Mouse (Mus musculus) limb, embryonic 10.5 days (tissue): Measurements from ENCODE around the gene B4galnt4. TPM values are rescaled to one million over a fixed set of nuclear protein-coding genes. Genes with fewer than 3 reads are reported as not detected.

ENCODE experiments used
- DNase-seq: peaks from one replicate; pipeline ENCODE4 v3.0.0-alpha.2; 2017; ENCODE audit warnings: low spot score
- H3K27ac ChIP-seq: fragments of 300-500 bp; sonication (generic); 2 replicates; pipeline ENCODE4 v1.5.1; 2016; ENCODE audit warnings: mild to moderate bottlenecking
- H3K27me3 ChIP-seq: fragments of 300-500 bp; sonication (generic); 2 replicates; pipeline ENCODE4 v1.6.1; 2016; ENCODE audit warnings: low read depth, mild to moderate bottlenecking; ENCODE audit not compliant: poor library complexity, severe bottlenecking
- H3K36me3 ChIP-seq: fragments of 300-500 bp; sonication (generic); 2 replicates; pipeline ENCODE4 v1.6.1; 2016; ENCODE audit warnings: mild to moderate bottlenecking, moderate library complexity
- H3K4me1 ChIP-seq: fragments of 300-500 bp; sonication (generic); 2 replicates; pipeline ENCODE4 v1.6.1; 2016
- H3K4me3 ChIP-seq: fragments of 300-500 bp; sonication (generic); 2 replicates; pipeline ENCODE4 v1.5.1; 2016; ENCODE audit warnings: mild to moderate bottlenecking, moderate library complexity
- H3K9me3 ChIP-seq: fragments of 300-500 bp; sonication (generic); replicated peaks from 2 replicates; pipeline ENCODE4 v1.6.1; 2016; ENCODE audit warnings: mild to moderate bottlenecking
- WGBS: fragments of 180-500 bp; shearing (Covaris S2); methylation state at CpG from one replicate; pipeline ENCODE4 v1.1.7; 2016; 5-methylcytosine and 5-hydroxymethylcytosine counted together
- polyA plus RNA-seq: library from polyadenylated mRNA; unstranded; fragments of >200 nt; fragmentation: Nextera tagmentation; extraction: Ambion mirVana; gene quantifications from 2 replicates; pipeline ENCODE4 v1.2.1, GENCODE M21; 2016

The B4galnt4 gene
- polyA plus RNA-seq, 1 experiment from 2014 or later = 30.7 TPM

GRCm38 (mm10) chr7:141048226-141049218 is 12.4 kb upstream of the B4galnt4 start:
- Histone ChIP-seq H3K4me1 (peaks cover 21% of the 10 kb centered on the region), H3K27me3 (no peaks in the 10 kb centered on the region), H3K4me3 (peak overlapping the region; percentile 48), H3K9me3 (no peaks in the 10 kb centered on the region), H3K27ac (peak overlapping the region; percentile 57; the same call in 1 of the 2 replicates), H3K36me3 (no peaks in the 10 kb centered on the region)
- 14% methylated on average over 21 of the region's 21 CpGs for WGBS
- DNase-seq = peak; percentile 97

GRCm38 (mm10) chr7:141049326-141049725 is 11.6 kb upstream of the B4galnt4 start:
- DNase-seq = no peak
- Histone ChIP-seq H3K27me3 (no peaks in the 10 kb centered on the region), H3K36me3 (no peaks in the 10 kb centered on the region), H3K9me3 (no peaks in the 10 kb centered on the region), H3K27ac (no peak overlapping the region), H3K4me3 (no peak overlapping the region), H3K4me1 (peaks cover 21% of the 10 kb centered on the region)
- WGBS = 88% methylated on average over 2 of the region's 2 CpGs

- DNase-seq = no peak
- H3K4me3 ChIP-seq = no peak overlapping the region
- 0 out of 2 replicates have a peak, but pooled peaks cover 4% of the 10 kb centered on the region for H3K36me3 ChIP-seq
- 0 out of 2 replicates have a peak, but pooled peaks cover under 1% of the 10 kb centered on the region for H3K9me3 ChIP-seq
- H3K27me3 ChIP-seq = no peaks in the 10 kb centered on the region
- peaks cover 21% of the 10 kb centered on the region for H3K4me1 ChIP-seq
- WGBS = 68% methylated on average over 17 of the region's 17 CpGs
- no peak overlapping the region for H3K27ac ChIP-seq
Observed at GRCm38 (mm10) chr7:141051060-141051685, 9.7 kb upstream of the B4galnt4 start.

DNA sequence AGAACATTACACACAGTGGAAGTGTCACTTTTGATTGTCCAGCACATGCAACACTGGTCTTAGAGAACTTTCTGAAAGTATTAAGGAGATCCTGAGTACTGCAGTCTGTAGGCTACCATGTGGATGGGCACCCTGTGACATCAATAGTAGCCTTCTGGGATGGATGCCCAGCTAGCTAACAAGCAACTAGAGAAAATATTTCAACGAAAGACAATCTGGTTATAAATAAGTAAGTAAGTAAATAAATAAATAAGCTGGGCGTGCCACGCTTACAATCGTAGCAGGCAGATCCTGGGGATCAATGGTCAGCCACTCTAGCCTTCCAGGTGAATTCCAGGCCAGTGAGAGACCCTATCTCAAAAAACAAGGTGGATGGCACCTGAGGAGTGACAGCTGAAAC is 8.9 kb upstream of the B4galnt4 start:
- DNase-seq = no peak
- no peak overlapping the region for H3K27ac ChIP-seq
- H3K4me1 ChIP-seq = peaks cover 18% of the 10 kb centered on the region
- H3K9me3 ChIP-seq = 0 out of 2 replicates have a peak, but pooled peaks cover 2% of the 10 kb centered on the region
- H3K4me3 ChIP-seq = no peak overlapping the region
- H3K36me3 ChIP-seq = peaks cover 12% of the 10 kb centered on the region; the same call in 1 of the 2 replicates
- 90% methylated on average over 4 of the region's 4 CpGs for WGBS
- no peaks in the 10 kb centered on the region for H3K27me3 ChIP-seq

DNA sequence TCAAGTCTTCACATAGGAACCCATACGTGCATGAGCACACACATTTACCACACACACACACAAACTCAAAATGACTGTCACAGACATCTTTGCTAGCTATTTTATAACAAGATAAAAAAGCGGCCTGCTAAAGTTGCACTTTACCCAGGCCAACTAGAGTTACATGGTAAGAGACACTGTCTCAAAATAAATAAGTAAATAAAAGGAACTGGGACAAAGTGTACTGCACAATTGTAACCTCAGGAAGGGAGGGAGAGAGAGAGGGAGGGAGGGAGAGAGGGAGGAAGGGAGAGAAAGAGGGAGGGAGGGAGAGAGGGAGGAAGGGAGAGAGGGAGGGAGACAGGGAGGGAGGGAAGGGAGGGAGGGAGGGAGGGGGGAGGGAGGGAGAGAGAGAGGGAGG is 8.5 kb upstream of the B4galnt4 start:
- no peak for DNase-seq
- H3K27me3 ChIP-seq = no peaks in the 10 kb centered on the region
- peaks cover 14% of the 10 kb centered on the region for H3K4me1 ChIP-seq
- no peak overlapping the region for H3K4me3 ChIP-seq
- H3K27ac ChIP-seq = no peak overlapping the region
- 0 out of 2 replicates have a peak, but pooled peaks cover 2% of the 10 kb centered on the region for H3K9me3 ChIP-seq
- 92% methylated on average over 2 of the region's 2 CpGs for WGBS
- H3K36me3 ChIP-seq = peaks cover 16% of the 10 kb centered on the region; the same call in 1 of the 2 replicates

GRCm38 (mm10) chr7:141055785-141056184 is 5.1 kb upstream of the B4galnt4 start:
- H3K4me1 ChIP-seq = peaks cover 10% of the 10 kb centered on the region
- peaks cover 19% of the 10 kb centered on the region for H3K36me3 ChIP-seq
- no peaks in the 10 kb centered on the region for H3K27me3 ChIP-seq
- WGBS = 77% methylated on average over 4 of the region's 4 CpGs
- H3K9me3 ChIP-seq = 0 out of 2 replicates have a peak, but pooled peaks cover 2% of the 10 kb centered on the region
- no peak for DNase-seq
- no peak overlapping the region for H3K27ac ChIP-seq
- H3K4me3 ChIP-seq = no peak overlapping the region

DNA sequence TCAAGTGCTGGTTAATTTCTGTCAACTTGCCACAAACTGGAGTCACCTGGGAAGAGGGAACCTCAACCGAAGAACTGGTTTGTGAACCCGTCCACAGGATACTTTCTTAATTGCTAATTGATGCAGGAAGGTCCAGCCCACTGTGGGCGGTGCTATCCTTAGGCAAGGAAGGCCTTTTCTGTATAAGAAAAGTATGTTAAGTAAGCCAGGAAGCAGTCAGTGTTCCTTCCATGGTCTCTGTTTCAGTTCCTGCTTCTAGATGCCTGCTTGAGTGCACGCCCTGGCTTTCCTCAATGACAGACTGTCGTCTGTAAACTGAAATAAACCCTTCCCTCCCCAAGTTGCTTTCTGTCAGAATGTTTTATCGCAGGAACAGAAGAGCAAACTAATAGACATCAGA is 3.9 kb upstream of the B4galnt4 start:
- WGBS = 92% methylated on average over 6 of the region's 6 CpGs
- H3K4me1 ChIP-seq = peaks cover 20% of the 10 kb centered on the region
- H3K27ac ChIP-seq = no peak overlapping the region
- no peak for DNase-seq
- no peaks in the 10 kb centered on the region for H3K27me3 ChIP-seq
- H3K9me3 ChIP-seq = 0 out of 2 replicates have a peak, but pooled peaks cover 2% of the 10 kb centered on the region
- H3K4me3 ChIP-seq = no peak overlapping the region
- peaks cover 19% of the 10 kb centered on the region for H3K36me3 ChIP-seq

DNA sequence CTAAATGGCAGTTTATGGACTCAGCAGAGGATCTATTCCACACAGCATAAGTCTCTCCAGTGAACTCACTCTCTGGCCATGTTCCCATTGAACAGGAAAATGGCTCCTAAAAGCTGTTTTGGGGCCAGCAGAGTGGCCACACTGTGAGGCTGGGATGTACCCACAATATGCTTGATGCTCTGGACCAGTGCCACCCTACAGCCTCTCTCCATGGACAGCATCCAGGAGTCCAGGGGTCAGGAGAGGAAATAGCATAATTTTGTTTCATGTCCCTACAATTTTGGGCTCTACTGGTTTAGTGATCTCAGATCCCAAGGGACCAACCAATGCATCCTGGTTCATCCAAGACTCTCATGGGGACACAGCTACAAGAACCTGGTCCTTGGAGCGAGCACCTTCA is 3.4 kb upstream of the B4galnt4 start:
- Histone ChIP-seq H3K27me3 (0 out of 2 replicates have a peak, but pooled peaks cover 2% of the 10 kb centered on the region), H3K36me3 (peaks cover 21% of the 10 kb centered on the region), H3K9me3 (0 out of 2 replicates have a peak, but pooled peaks cover 2% of the 10 kb centered on the region), H3K4me1 (peaks cover 25% of the 10 kb centered on the region), H3K4me3 (no peak overlapping the region), H3K27ac (no peak overlapping the region)
- 94% methylated on average over 1 of the region's 1 CpGs for WGBS
- no peak for DNase-seq

DNA sequence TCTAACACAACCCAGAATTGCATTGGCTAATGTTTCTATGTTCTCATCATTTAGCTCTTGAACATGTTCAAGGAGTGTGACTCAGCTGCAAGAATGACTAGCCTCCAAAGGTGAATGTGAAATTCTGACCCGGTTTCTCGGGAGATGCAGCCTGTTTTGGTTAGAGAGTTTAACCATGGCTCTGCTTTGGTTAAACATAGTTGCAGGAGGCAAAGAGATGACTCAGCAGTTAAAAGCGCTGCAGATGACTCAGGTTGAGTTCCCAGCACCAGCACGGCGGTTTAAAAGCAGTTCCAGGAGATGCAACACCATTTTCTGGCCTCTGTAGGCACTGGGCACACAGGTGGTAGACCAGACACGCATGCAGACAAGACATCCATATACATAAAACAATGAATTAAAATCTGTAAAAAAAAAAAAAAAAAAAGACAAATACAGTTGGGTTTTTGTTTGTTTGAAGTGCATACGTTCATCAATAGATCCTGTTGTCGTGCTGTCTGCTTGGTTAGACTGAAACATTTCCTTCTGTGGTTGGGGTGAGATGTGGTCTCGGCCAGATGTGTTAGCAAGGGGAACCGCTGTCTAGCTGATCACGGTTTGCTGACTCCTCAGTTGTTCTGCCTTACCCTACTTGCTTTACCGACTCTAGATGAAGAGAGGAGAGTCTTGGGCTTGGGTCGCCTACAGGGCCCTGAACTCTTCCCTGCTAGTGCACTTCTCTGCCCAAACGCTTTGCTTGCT is 2.1 kb upstream of the B4galnt4 start:
- no peak for DNase-seq
- Histone ChIP-seq H3K27ac (no peak overlapping the region), H3K36me3 (peaks cover 33% of the 10 kb centered on the region), H3K27me3 (0 out of 2 replicates have a peak, but pooled peaks cover 5% of the 10 kb centered on the region), H3K4me3 (no peak overlapping the region), H3K9me3 (0 out of 2 replicates have a peak, but pooled peaks cover 2% of the 10 kb centered on the region), H3K4me1 (peaks cover 26% of the 10 kb centered on the region)
- 92% methylated on average over 14 of the region's 14 CpGs for WGBS

GRCm38 (mm10) chr7:141059929-141060328 is 975 bp upstream of the B4galnt4 start:
- H3K9me3 ChIP-seq = 0 out of 2 replicates have a peak, but pooled peaks cover 2% of the 10 kb centered on the region
- peaks cover 44% of the 10 kb centered on the region for H3K36me3 ChIP-seq
- 0 out of 2 replicates have a peak, but pooled peaks cover 5% of the 10 kb centered on the region for H3K27me3 ChIP-seq
- peak overlapping the region; percentile 90 for H3K4me3 ChIP-seq
- peak overlapping the region; percentile 98 for H3K27ac ChIP-seq
- no peak for DNase-seq
- peaks cover 26% of the 10 kb centered on the region for H3K4me1 ChIP-seq
- 79% methylated on average over 2 of the region's 2 CpGs for WGBS

GRCm38 (mm10) chr7:141061269-141061692 is 377 bp downstream of the B4galnt4 start:
- Histone ChIP-seq H3K27ac (peak overlapping the region; percentile 98), H3K4me3 (peak overlapping the region; percentile 90), H3K36me3 (peaks cover 53% of the 10 kb centered on the region), H3K27me3 (0 out of 2 replicates have a peak, but pooled peaks cover 5% of the 10 kb centered on the region), H3K4me1 (peaks cover 26% of the 10 kb centered on the region), H3K9me3 (no peaks in the 10 kb centered on the region)
- WGBS = under 1% methylated on average over 37 of the region's 37 CpGs
- peak; percentile 73 for DNase-seq

GRCm38 (mm10) chr7:141062525-141062924 is 1.6 kb downstream of the B4galnt4 start:
- Histone ChIP-seq H3K36me3 (peaks cover 54% of the 10 kb centered on the region), H3K4me1 (peaks cover 26% of the 10 kb centered on the region), H3K27ac (no peak overlapping the region), H3K27me3 (0 out of 2 replicates have a peak, but pooled peaks cover 5% of the 10 kb centered on the region), H3K9me3 (no peaks in the 10 kb centered on the region), H3K4me3 (peak overlapping the region; percentile 90; the same call in 1 of the 2 replicates)
- DNase-seq = no peak
- 89% methylated on average over 7 of the region's 7 CpGs for WGBS
